Mouse (Mus musculus): Measurements from ENCODE around the gene Lrfn1.
A peak's percentile ranks its signal among the peaks of the same experiment; 100 is the strongest.
"Not testable (repeated sequence)": the region's sequence is repeated elsewhere in the genome, so short reads cannot be mapped to it uniquely, and the experiment has no call there.

Lrfn1 gene

DNA sequence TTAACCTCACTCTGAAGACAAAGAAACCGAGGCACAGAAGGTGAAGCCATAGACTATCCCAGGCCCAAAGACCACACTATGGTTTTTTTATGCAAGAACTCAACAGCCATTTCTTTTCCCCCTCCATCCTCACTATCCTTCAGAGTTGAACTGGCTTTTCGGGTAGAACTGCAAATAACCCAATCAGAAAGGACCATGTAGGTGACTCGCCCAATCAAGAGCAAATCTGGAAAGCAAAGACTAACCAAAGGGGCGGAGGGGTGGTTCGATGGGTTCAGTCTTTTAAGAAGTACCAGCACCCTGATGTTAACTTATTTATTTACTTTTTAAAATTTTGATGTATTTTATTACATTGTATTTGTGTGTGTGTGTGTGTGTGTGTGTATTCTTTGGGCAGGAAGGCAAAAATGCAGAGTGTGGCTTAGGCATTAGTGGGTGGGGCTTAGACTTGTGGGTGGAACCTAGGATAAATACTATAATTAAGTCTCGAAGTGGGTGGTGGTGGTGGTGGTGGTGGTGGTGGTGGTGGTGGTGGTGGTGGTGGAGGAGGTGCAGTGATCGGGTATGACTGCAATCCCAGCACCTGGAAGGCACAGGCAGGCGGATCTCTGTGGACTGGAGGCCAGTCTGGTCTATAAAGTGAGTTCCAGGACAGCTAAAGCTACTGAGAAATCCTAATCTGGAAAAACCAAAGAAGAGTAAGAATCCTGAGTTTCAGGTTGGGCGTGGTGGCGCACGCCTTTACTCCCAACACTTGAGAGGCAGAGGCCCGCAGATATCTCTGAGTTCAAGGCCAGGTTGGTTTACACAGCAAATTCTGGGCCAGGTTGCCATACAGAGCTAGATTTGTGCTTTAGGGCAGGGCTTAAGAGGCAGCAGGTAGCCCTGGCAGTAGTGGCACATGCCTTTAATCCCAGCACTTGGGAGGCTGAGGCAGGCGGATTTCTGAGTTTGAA, 3.6 kb upstream of the Lrfn1 start:
- no peak for DNase-seq

DNA sequence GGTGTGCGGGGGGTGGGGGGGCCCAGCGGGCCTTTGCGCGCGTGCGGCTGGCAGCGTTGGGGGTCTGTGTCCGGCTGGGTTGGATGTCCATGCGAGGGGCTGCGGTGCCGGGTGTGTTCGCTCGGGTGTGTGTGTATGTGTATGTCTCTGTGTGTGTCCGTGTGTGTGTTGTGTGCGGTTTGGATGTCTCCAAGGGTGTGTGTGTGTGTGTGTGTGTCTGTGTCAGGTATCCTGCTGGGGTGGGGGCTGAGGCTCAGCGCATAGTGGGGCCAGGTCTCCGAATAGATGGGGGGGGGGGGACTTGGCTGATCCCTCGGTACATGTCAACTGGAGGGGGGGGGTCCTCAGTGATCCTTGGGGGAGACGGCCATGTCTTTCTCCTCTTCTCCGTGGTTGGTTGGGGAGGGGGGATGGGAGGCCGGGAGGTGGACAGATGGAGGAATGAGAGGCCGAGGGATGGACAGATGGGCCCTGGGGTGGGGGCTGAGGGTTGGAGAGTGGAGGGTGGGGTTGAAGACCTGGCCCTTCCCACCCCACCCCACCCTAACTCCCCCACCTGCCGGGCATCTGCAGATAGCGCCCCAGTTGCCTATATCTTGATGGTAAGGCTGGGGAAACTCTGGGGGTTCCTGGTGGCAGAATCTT, 703 bp downstream of the Lrfn1 start:
- DNase-seq: no peak

DNA sequence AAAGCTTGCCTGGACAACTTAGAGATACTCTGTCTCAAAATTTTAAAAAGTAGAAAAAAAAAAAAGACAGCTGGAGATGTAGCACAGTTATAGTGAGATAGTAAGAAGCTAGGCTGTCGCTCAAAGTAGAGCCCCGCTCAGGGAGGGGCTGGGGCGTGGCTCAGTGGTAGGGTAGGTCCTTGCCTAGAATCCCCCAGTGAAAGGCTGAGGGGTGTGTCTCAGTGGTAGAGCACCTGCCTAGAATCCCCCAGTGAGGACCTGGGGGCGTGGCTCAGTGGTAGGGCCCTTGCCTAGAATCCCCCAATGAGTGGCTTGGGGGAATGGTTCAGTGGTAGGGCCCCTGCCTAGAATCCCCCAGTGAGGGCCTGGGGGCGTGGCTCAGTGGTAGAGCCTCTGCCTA, 8.6 kb downstream of the Lrfn1 start:
- no peak for DNase-seq

DNA sequence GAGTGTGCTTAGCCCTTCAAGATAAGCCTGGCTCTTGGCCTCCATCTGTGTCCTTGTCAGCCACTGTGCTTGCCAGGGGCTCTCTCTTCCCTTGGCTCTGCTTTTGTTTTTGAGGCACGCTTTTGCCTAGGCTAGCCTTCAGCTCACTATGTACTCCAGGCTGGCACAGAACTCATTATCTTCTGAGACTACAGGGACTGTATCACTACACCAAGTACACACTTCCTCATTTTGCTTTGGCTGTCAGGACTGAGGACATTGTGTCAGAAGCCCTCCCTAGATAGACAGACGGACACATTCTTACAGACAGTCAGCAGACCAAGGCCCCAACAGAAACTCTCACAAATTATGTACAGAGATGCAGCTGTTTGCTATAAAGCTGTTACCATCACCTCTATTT, 11.0 kb downstream of the Lrfn1 start:
- DNase-seq: no peak

DNA sequence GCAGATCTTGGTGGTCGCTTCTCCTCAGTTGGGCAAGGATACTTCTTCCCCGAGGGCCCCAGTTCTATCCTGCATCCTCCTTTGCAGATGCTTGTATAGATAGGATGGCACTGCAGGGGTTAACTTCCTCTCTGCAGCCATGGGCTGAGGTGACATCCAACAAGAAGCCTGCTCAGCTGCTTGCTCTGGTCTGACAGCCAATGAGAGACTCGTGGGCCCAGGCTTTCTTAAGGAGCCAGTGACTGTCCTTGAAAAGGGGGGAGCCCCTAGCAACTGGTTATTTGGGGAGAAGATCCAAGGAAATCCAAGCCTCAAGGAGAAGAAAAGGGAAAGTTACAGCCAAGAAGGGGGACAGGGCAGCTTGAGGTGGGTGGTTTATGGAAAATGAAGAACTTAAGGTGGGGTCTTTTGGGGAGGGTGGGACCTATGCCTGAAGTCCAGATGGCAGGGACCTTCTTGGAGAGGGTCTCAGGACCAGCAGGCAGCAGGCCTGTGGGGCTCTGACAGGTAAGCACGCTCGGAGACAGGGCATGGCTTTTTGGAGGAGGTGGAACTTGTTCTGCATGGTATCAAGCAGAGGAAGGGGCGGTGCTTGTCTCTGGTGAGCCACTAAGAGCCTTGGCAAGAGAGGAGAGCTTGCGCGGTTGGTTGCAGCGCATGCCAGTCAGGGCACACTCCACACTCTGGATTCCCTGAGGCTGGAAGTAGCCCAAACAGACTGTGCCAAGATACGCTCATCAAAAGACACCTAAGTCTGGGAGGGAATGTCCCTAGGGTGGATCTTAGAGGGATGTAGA, 12.8 kb downstream of the Lrfn1 start:
- DNase-seq: peak; percentile 80

DNA sequence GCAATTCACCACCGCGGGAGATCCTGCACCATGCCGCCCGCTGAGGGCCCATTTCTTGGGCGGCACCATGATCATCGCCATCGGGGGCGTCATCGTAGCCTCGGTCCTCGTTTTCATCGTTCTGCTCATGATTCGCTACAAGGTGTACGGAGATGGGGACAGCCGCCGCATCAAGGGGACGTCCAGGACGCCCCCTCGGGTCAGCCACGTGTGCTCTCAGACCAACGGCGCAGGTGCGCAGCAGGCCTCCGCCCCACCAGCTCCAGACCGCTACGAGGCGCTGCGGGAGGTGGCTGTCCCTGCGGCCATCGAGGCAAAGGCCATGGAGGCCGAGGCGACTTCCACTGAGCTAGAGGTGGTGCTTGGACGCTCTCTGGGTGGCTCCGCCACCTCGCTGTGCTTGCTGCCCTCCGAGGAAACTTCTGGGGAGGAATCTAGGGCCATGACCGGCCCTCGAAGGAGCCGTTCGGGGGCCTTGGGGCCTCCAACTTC, 15.0 kb downstream of the Lrfn1 start:
- no peak for DNase-seq

DNA sequence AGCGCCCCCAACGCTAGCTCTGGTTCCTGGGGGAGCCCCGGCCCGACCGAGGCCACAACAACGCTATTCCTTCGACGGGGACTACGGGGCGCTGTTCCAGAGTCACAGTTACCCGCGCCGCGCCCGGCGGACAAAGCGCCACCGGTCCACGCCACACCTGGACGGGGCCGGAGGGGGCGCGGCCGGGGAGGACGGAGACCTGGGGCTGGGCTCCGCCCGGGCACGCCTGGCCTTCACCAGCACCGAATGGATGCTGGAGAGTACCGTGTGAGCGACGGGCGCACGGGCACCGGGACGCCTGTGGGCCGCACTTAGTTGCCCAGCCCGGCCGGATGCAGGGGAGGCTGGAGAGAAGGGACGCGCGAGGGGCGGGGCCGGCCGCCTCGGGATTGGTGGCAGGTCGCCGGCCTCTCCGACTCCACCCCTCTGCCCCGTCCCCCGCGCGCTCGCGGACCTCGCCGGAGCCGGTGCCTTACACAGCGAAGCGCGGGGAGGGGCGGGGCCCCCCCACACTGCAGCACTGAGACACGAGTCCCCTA, 15.5 kb downstream of the Lrfn1 start:
- peak; percentile 48 for DNase-seq

DNA sequence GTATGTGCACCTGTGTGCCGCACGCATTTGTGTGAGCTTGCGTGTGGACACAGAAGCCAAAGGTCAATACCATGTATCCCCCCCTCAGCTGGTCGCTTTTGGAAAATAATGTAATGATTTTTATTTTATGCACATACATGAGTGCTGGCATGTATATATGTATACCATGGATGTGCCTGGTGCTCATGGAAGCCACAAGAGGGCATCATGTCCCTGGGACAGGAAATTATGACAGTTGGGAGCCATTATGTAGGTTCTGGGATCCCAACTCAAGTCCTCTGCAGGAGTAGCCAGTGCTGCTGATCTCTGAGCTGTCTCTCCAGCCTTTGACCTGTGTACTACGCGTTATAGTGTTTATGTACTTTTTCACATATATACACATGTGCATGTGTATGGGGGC, 24.4 kb downstream of the Lrfn1 start:
- no peak for DNase-seq

DNA sequence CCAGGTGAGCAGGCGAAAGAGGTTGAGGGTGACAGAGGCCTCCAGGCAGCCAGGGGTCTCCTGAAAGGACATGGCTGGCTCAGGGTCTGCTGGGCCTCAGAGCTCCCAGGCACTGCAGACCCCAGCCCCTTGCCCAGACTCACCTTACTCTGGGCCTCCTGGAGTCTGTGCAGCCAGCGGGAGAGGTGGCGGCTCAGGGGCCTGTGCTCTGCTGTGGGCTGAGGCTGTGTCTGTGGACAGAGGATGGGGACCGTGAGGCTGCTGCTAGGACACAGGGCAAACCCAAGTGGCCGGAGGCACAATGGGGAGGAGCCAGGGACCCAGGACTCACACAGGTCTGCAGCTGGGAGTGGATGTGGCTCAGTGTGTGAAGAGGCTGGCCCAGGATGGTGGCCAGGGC, 25.6 kb downstream of the Lrfn1 start:
- DNase-seq: no peak

DNA sequence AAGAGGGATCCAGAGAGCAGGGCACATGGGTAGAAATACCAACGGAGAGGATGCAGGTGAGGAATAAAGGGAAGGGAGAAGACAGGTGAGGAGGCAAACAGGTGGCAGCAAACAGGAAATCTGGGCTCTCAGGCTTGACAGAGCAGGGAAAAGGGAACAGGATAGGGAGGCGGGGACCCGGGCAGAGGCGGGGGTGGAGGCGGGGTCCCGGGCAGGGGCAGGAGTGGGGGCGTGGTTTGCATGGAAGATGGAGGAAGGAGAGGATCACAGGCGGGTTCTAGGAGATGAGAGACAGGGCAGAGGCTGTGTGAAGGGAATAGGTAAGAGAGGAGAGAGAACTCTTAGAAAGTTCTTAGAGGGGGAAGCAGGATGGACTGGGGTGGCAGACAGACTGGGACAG, 27.1 kb downstream of the Lrfn1 start:
- no peak for DNase-seq

DNA sequence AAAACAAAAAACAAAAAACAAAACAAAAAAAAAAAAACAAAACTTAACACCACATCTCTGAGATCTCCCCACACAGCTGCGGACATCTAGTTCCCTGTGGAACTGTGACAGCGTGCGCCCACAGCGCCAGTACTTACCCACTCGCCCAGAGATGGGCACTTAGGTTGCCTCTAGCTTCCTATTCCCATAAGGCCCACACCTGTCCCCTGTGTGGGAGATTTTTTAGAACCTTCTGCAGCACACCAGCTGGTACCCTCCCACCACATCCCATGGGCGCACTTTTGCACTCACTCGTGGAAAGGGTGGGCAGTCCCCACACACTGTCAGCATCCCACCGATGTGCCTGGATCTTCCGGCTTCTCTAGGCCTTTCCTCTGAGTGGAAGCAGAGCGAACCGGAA, 31.1 kb downstream of the Lrfn1 start:
- DNase-seq: no peak

DNA sequence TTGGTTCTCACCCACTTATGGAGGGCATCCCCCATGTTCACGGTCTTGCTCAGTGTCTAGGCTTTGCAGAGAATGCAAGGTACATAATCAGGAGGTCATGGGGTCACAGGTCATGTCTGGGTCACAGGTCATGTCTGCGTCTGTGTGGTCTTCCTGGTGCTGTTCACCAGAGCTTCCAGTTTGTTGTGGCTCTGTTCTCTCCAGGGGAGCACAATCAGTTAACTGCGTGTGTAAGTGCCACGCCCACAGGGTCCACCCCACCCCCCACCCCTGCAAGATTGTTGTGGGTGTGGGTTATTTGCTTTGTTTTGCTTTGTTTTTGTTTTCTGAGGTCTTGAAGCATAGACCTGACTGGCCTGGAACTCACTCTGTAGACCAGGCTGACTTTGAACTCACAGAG, 32.4 kb downstream of the Lrfn1 start:
- no peak for DNase-seq

DNA sequence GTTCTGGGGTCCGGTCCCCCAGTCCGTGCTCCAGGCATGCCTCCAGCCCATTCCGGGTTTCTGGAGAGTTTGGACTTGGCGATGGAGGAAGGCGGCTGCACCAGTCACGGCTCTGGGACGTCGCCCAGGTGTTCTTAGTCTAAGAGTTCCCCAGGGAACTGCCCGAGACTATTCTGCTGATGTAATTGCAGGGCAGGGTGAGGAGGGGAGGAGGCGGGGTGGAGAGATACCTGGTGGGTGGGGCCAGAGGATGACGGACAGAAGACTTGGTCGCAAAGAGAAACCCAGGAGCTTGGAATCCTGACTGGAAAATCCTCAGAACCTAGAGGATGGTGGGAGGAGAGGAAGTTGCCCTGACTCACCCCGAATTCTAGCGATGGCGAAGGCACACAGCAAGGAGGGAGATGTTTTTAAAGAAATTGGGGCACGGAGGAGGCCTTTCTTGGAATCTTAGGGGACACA, 36.3 kb downstream of the Lrfn1 start:
- peak; percentile 16 for DNase-seq

DNA sequence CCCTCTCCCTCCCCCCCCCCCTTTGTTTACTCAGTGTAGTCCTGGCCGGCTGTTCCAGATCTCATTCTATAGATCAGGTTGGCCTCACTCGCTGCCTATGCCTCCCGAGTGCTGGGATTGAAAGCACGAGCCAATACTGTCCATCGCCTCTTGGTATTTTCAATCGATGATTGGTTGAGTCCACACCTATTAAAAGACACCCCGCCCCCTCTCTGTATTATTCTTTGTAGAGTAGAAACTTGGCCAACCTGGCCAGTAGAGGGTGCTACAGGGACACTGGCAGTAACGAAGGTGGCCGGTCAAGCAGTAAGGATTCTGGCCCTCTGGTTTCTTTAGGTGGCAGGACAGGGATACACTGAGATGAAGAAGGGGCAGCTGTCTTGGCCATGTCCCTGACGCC, 38.6 kb downstream of the Lrfn1 start:
- peak; percentile 75 for DNase-seq

DNA sequence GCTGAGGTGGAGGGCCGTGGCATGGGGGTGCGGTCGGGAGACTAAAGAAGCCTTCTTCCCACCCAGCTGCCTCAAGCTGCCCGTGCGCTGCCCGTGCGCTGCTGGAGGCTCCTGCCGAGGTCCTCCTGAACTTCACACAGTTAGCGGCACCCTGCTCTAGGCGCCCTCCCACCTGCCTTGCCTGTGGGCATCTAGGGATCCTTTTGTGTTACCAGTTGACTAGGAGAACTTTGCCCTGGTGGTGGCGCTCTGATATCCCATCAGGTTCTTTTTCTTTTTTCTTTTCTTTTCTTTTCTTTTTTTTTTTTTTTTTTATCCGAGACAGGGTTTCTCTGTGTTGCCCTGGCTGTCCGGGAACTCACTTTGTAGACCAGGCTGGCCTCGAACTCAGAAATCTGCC, 39.1 kb downstream of the Lrfn1 start:
- DNase-seq: peak; percentile 7

DNA sequence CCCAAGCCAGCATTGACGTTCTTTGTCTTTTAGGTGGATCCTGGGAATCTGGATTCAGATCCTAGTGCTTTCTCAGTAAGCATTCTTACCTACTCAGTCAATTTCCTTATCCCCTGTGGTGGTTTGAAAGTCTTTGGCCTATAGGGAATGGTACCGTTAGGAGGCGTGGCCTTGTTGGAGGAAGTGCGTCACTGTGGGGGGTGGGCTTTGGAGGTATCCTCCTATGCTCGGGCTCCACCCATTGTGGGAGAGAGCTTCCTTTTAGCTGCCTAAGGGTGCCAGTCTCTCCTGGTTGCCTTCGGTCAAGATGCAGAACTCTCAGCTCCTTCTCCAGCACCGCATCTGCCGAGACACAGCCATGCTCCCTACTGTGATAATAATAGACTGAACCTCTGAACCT, 40.5 kb downstream of the Lrfn1 start:
- DNase-seq: no peak

DNA sequence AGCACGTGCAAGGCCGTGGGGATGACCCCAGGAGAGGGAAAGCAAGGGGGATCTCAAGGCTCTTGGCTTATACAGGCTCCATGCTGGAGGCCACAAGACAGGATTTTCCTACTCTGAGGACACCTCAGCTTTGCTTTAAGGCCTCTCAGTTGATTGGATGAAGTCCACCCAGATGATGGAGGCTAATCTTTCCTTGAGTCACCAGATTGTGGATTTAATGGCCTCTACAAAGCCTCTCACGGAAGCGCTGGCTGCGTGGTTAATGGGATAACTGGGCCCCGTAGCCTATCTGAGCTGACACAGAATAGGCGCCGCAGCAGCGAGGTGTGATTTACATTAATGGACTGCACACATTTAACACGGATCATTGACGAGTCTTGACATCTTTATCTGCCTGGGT, 43.6 kb downstream of the Lrfn1 start:
- DNase-seq: no peak

DNA sequence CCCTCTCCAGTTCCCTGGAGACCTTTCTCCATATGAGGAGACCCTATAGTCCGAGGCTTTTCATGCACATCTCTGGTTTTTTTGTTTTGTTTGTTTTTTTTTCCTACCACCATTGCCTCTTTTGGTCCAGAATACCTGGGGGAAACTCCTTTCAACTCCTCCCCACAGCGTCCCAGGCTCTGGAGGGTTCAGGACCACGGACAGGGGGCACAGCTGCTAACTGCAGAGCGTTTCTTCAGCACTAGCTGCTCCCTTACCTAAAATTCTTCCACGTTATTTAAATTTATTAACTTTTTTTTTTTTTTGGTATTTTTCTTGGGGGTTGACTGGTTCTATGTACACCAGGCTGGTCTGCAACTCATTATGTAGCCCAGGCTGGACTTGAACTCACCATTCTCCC, 53.8 kb downstream of the Lrfn1 start:
- DNase-seq: no peak

DNA sequence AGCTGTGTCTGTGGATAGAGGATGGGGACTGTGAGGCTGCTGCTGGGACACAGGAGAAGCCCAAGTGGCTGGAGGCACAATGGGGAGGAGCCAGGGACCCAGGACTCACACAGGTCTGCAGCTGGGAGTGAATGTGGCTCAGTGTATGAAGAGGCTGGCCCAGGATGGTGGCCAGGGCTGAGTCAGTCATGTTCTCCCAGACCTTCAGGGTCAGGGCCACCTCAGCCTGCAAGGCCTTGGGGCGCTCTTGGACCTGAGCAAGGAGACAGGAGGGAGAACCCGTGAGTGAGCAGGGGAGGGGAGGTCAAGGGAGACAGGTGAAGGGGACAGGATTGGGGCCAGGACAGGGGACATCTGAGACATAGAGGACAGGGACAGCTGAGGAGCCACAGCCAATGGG, 57.3 kb downstream of the Lrfn1 start:
- not testable (repeated sequence) for DNase-seq

DNA sequence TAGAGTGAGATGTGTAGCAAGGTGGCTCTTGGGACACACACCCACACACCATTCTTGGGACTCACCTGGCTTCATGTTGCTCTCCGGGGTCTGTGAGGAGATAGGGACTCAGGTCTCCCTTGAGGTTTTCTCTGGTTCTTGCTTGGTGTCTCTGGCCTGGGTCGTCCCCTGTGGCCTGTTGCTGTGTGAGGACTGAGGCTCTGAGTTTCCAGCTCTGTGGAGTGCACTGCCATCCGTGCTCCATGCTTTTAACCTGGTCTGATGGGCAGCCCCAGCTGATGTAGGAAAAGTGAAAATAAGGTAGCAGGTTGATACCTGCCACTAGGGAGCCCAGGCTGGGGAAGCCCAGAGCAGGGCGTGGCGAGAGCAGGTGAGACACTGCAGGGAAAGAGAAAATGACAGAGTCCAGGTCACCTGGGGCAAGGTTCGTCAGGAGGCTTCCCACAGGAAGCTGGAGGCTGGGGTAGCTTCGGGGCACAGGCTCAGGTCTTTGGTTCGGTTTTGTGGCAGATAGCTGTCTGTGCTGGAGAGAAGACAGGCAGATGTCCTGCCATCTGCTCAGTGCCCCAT, 58.7 kb downstream of the Lrfn1 start, which contains the start of gene Ifnl2:
Gene Ifnl2, minus strand, starts transcription at position 51 of the 570 bp plus-strand sequence.
- DNase-seq: not testable (repeated sequence)

DNA sequence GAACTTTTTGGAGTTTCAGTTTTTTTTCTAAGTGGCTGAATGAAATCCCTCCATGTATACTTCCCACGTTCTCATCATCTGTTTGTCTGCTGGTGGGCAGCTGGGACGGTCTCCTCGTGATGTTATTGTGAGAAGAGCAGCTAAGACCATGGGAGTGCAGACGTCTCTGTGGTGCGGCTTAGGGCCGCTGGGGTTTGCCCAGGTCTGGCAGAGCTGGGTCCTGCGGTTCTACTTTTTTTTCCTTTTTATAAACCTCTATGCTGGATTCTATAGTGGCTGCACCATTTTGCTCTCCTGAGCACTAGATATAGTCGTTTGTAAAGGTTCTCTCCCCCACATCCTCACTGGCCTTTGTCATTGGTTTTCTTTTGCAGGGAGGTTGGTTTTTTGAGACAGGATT, 59.7 kb downstream of the Lrfn1 start:
- DNase-seq: no peak

Data from kidney, adult 11 months (tissue).